Mouse (Mus musculus): ENCODE results near the gene Skp1a. TPM values are rescaled to one million over a fixed set of nuclear protein-coding genes. Genes with fewer than 3 reads are reported as not detected.
"Not testable (repeated sequence)": the region's sequence is repeated elsewhere in the genome, so short reads cannot be mapped to it uniquely, and the experiment has no call there.

The Skp1a gene
- polyA plus RNA-seq (2015; fragmentation: Nextera tagmentation; extraction: Ambion mirVana), result 809 and 814 TPM in 2 replicates

- Histone ChIP-seq H3K27ac (peak within 1 kb of the TSS; percentile 97), H3K9ac (peak within 1 kb of the TSS; percentile 99)
- peak; percentile 89 for ATAC-seq (ENCODE audit: borderline replicate concordance, extremely low read depth, low FRiP score, low TSS enrichment)
Observed at GRCm38 (mm10) chr11:52231606-52232541, at the start of gene Skp1a. Gene Skp1a, plus strand, starts transcription at chr11:52231995.

DNA sequence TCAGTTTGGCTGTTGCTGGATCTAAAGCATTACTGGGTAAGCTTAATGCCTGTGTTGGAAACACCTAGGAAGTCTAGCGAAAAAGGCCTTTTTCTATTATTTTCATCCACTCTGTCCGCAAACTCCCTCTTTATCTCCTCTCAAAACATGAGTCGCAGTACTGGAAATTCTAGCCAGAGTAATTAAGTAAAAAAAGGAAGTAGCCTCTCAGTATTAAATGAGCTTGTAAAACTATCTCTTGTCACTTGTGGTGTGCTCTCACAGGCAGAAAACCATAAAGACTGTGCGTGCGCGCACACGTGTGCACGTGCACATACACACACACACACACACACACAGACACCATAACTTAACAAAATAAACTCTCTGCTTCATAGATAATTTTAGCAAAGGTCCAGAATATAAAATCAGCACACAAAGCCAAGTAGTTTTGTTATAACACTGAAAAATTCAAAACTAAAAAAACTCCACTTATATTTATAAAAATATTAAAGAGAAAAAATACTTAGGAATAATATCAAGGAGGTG is 35.2 kb upstream of the Skp1a start:
- not testable (repeated sequence) for H3K27ac ChIP-seq; H3K4me2 ChIP-seq; H3K36me3 ChIP-seq; H3K4me1 ChIP-seq; H3K27me3 ChIP-seq; H3K9me3 ChIP-seq; ATAC-seq (ENCODE audit: borderline replicate concordance, extremely low read depth, low FRiP score, low TSS enrichment); H3K9ac ChIP-seq; H3K4me3 ChIP-seq
- 82% methylated on average over 8 of the region's 8 CpGs for WGBS

More at GRCm38 (mm10) chr11:52231606-52232541, at the start of gene Skp1a:
- Histone ChIP-seq H3K9me3 (no peaks in the 10 kb centered on the region), H3K4me1 (peaks cover 24% of the 10 kb centered on the region), H3K4me2 (peak within 1 kb of the TSS; percentile 58), H3K4me3 (peak within 1 kb of the TSS; percentile 91), H3K27me3 (no peaks in the 10 kb centered on the region), H3K36me3 (peaks cover 10% of the 10 kb centered on the region)
- under 1% methylated on average over 87 of the region's 87 CpGs for WGBS

- Histone ChIP-seq H3K4me3 (no peak within 1 kb of the TSS), H3K9ac (no peak within 1 kb of the TSS), H3K4me2 (no peak within 1 kb of the TSS; the same call in 1 of the 2 replicates), H3K4me1 (no peaks in the 10 kb centered on the region), H3K36me3 (no peaks in the 10 kb centered on the region), H3K9me3 (no peaks in the 10 kb centered on the region), H3K27me3 (no peaks in the 10 kb centered on the region), H3K27ac (no peak within 1 kb of the TSS)
- no peak for ATAC-seq (ENCODE audit: borderline replicate concordance, extremely low read depth, low FRiP score, low TSS enrichment)
Observed at GRCm38 (mm10) chr11:52213887-52214286, 17.9 kb upstream of the Skp1a start, which contains the start of gene Olfr1371. Gene Olfr1371, minus strand, starts transcription at chr11:52213987.

DNA sequence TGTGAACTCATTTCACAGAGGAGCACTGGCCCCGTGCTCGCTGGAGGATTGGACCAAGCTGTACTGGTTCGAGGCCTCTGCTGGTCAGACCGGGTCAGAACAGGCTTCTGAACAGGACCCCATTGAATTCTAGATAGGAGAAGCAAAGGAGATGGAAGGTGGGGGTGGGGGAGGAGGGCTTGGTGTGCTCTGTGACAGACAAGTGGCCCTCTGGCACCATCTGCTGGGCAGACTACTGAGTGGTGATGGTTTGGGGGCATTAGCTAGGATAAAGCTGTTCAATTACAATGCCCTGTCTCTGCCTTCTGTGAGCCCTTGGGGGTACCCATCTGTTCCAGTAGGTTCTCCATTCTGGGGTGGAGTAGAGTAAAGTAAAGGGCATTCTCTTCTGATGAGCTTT is 11.5 kb upstream of the Skp1a start:
- ATAC-seq (ENCODE audit: borderline replicate concordance, extremely low read depth, low FRiP score, low TSS enrichment), result peak; percentile 55; the same call in 1 of the 2 replicates
- no peaks in the 10 kb centered on the region for H3K36me3 ChIP-seq
- peak overlapping the region; percentile 38; the same call in 1 of the 2 replicates for H3K4me2 ChIP-seq
- H3K9me3 ChIP-seq, result no peaks in the 10 kb centered on the region
- peaks cover 3% of the 10 kb centered on the region; the same call in 1 of the 2 replicates for H3K4me1 ChIP-seq
- no peak overlapping the region for H3K27ac ChIP-seq
- no peaks in the 10 kb centered on the region for H3K27me3 ChIP-seq
- 8% methylated on average over 4 of the region's 4 CpGs for WGBS
- no peak overlapping the region for H3K4me3 ChIP-seq
- H3K9ac ChIP-seq, result no peak overlapping the region

DNA sequence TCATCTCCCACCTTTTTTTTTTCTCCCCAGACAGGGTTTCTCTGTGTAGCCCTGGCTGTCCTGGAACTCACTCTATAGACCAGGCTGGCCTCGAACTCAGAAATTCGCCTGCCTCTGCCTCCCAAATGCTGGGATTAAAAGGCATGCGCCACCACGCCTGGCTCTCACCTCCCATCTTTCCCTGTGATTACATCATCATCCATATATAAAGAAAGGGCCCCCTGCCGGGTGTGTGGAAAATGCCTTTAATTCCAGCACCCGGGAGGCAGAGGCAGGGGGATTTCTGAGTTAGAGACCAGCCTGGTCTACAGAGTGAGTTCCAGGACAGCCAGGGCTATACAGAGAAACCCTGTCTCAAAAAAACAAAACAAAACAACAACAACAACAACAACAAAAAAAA is 9.9 kb upstream of the Skp1a start:
- not testable (repeated sequence) for H3K4me3 ChIP-seq; H3K36me3 ChIP-seq; ATAC-seq (ENCODE audit: borderline replicate concordance, extremely low read depth, low FRiP score, low TSS enrichment); H3K4me1 ChIP-seq; H3K9ac ChIP-seq; H3K4me2 ChIP-seq; H3K27ac ChIP-seq; H3K27me3 ChIP-seq; H3K9me3 ChIP-seq
- 89% methylated on average over 6 of the region's 6 CpGs for WGBS

GRCm38 (mm10) chr11:52222891-52223290 is 8.9 kb upstream of the Skp1a start:
- WGBS, result 64% methylated on average over 6 of the region's 6 CpGs
- Histone ChIP-seq H3K27me3 (no peaks in the 10 kb centered on the region), H3K9ac (no peak overlapping the region), H3K9me3 (no peaks in the 10 kb centered on the region), H3K27ac (no peak overlapping the region), H3K4me1 (peaks cover 3% of the 10 kb centered on the region; the same call in 1 of the 2 replicates), H3K36me3 (no peaks in the 10 kb centered on the region), H3K4me3 (no peak overlapping the region), H3K4me2 (no peak overlapping the region)
- no peak for ATAC-seq (ENCODE audit: borderline replicate concordance, extremely low read depth, low FRiP score, low TSS enrichment)

DNA sequence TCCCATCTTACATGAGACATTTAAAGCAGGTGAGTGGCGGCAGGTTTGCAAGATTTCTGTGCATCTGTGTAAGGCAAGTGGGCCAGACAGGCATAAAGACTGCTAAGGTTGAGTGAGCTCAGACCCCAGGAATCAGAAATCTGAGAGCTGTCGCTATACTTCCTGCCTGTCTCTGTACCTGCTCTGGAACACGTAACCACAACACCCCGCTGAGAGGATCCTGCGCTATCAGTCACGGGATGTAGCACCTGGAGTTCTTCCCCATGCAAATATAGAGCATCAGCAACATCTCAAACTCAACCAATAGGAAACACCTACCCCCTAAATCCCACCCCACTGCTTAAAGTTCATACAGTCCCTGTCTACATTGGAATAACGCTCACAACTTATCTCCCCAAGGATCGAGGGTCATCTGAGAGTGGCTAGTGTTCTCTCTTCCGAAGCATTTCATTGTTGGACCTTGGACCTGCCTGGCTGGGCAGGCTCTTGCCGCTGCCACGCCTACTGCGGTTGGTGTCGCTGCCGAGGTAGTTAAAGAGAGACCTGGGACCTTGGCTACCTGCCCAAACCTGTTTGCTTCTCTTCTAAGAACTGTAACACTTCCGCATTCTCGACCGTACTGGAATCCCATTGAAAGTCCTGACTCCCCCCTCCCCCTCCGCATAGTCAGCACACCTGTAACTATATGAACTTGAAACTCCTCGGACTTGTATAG is 7.7 kb upstream of the Skp1a start:
- Histone ChIP-seq H3K36me3 (no peaks in the 10 kb centered on the region), H3K4me1 (peaks cover 3% of the 10 kb centered on the region; the same call in 1 of the 2 replicates), H3K9ac (no peak overlapping the region), H3K4me2 (peak overlapping the region; percentile 36), H3K27ac (peak overlapping the region; percentile 51), H3K4me3 (peak overlapping the region; percentile 12), H3K9me3 (no peaks in the 10 kb centered on the region), H3K27me3 (no peaks in the 10 kb centered on the region)
- peak; percentile 61; the same call in 1 of the 2 replicates for ATAC-seq (ENCODE audit: borderline replicate concordance, extremely low read depth, low FRiP score, low TSS enrichment)
- WGBS, result 5% methylated on average over 19 of the region's 19 CpGs

DNA sequence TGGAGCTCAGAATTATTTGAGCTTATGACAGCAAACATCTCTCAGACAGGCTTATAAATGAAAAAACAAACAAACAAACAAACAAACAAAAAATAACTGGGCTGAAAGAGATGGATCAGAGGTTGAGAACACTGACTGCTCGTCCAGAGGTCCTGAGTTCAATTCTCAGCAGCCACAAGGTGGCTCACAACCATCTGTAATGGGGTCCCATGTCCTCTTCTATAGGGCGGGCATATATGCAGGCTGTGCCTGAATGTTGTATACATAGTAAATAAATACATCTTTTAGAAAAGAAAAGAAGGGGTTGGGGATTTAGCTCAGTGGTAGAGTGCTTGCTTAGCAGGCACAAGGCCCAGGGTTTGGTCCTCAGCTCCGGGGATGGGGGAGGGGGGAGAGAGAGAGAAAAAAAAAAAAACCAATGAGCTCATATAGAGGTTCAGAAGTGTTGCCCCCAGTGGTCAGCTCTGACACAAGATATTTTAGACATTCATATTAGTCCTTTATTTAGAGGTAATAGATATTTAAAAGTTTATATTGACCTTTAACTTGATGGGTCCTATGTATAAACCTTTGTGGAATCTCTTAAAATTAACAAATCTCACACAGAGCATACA is 5.7 kb upstream of the Skp1a start:
- 48% methylated on average over 3 of the region's 3 CpGs for WGBS
- no peak overlapping the region for H3K27ac ChIP-seq

DNA sequence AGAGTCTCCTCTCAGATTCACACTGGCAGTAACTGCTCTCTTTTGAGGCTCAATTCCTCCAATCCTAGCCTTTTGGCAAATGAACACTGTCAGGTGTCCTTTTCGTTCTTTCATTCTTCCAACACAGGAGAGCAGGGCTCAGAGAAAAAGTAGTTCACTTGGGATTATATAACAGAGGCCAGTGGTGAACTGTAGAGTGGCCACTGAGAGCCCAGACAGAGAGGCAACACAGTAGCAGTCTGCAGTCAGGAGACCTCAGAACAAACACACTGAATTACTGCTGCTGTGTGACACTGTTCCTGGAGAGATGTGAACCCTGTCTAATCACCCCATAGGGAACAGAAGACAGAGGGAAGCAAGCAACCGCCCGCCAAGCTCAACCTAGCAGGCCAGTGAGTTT is 4.7 kb upstream of the Skp1a start:
- 68% methylated on average over 3 of the region's 3 CpGs for WGBS
- no peak overlapping the region for H3K4me2 ChIP-seq
- no peaks in the 10 kb centered on the region for H3K36me3 ChIP-seq
- H3K4me3 ChIP-seq, result no peak overlapping the region
- no peak overlapping the region for H3K9ac ChIP-seq
- peaks cover 6% of the 10 kb centered on the region for H3K4me1 ChIP-seq
- H3K9me3 ChIP-seq, result no peaks in the 10 kb centered on the region
- no peak for ATAC-seq (ENCODE audit: borderline replicate concordance, extremely low read depth, low FRiP score, low TSS enrichment)
- no peak overlapping the region for H3K27ac ChIP-seq
- no peaks in the 10 kb centered on the region for H3K27me3 ChIP-seq

More for the DNA sequence above, 5.7 kb upstream of the Skp1a start:
- peaks cover 6% of the 10 kb centered on the region for H3K4me1 ChIP-seq
- no peaks in the 10 kb centered on the region for H3K27me3 ChIP-seq
- no peak for ATAC-seq (ENCODE audit: borderline replicate concordance, extremely low read depth, low FRiP score, low TSS enrichment)
- no peaks in the 10 kb centered on the region for H3K36me3 ChIP-seq
- H3K9ac ChIP-seq, result no peak overlapping the region
- H3K4me2 ChIP-seq, result no peak overlapping the region
- H3K4me3 ChIP-seq, result no peak overlapping the region
- H3K9me3 ChIP-seq, result no peaks in the 10 kb centered on the region

DNA sequence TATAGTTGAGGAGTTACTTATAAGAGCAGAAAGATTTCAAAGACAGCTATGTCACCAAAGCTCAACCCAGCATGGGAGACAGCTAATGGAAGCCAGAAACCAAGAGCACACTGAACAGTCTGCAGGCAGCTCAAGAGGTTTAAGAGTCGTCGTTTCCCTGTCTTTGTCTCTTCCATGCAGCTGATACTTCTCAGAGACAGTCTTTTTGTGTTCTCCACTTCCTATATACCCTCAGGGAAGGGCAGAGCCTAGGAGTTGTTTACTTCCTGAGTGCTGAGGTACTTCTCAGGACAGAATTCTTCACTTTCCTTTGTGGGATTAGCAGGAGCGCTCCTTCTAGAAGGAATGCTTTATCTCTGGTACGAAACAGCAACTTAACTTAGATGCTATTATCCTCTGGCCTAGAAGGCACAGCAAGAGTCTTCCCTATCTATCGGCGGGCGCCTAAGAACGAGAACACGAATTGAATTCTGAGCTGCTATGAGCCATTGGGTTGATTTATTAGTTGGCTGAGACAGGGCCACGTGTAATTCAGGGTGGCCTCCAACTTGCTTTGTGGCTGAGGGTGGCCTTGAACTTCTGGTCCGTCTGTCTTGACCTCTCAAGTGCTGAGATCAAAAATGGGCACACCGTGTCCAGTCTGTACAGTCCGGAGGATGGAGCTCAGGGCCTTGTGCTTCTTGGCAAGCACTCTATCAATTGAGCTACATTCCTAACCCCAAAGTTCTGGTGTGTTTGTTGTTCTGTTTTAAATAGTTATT is 4.1 kb upstream of the Skp1a start:
- 68% methylated on average over 13 of the region's 13 CpGs for WGBS
- no peak overlapping the region for H3K4me2 ChIP-seq
- no peak overlapping the region for H3K27ac ChIP-seq
- H3K27me3 ChIP-seq, result no peaks in the 10 kb centered on the region
- H3K9ac ChIP-seq, result no peak overlapping the region
- H3K4me3 ChIP-seq, result no peak overlapping the region
- no peak for ATAC-seq (ENCODE audit: borderline replicate concordance, extremely low read depth, low FRiP score, low TSS enrichment)
- no peaks in the 10 kb centered on the region for H3K36me3 ChIP-seq
- H3K9me3 ChIP-seq, result no peaks in the 10 kb centered on the region
- peaks cover 6% of the 10 kb centered on the region for H3K4me1 ChIP-seq

Measured in lung, embryonic 15.5 days (tissue).